ENCODE assay signal across 10 mouse cellular contexts in the genomic region with DNA sequence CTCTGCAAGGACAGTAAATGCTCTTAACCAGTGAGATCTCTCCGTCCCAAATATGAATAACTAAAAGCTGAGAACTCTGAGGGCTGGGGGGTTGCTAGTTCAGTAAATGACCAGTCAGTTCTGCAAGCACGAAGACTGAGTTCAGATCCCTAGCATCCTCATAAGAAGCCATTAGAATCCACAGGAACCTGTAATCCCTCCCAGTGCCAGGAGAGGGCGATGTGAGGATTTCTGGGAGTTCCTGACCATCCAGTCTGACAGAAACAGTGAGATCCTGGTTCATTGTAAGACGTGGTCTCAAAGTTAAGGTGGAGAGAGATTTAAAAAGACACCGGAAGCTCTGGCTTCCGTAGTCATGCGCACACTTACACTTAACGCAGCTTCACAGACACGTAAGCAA.
DNase-seq lines count a peak whose midpoint lies in the region; ATAC-seq and TF ChIP-seq lines count a peak whose summit lies in the region.
"Had no signal": no experiment of that assay in that cellular context is flagged by ENCODE, and none has a peak within 500 bp of the region (broad histone marks: within the 10 kb centered on the region; RNA-seq: fewer than 3 reads in every experiment).

No protein-coding gene starts in this region.

- TF ChIP-seq CTCF in liver, adult 2 months (IDR thresholded peaks at IDR 0.05; ENCODE audit: low read depth, low read length), result peak; percentile 1; the same call in 1 of the 2 replicates

- no peak overlapping the region for H3K9ac ChIP-seq in forebrain, embryonic 14.5 days (ENCODE audit: low read length)
- no peak overlapping the region for H3K9ac ChIP-seq in liver, adult 2 months (ENCODE audit: low read depth, low read length)
- H3K9ac ChIP-seq: embryonic facial prominence, embryonic 13.5 days; limb, embryonic 12.5 days had no signal

- H3K4me1 ChIP-seq in forebrain, embryonic 10.5 days, result no peaks in the 10 kb centered on the region
- H3K4me1 ChIP-seq in forebrain, embryonic 14.5 days (ENCODE audit: control insufficient read depth, insufficient read depth, low read length), result no peaks in the 10 kb centered on the region
- H3K4me1 ChIP-seq in liver, adult 2 months (ENCODE audit: control insufficient read depth, insufficient read depth, low read length), result no peaks in the 10 kb centered on the region
- H3K4me1 ChIP-seq: limb, embryonic 12.5 days had no signal

- no peaks in the 10 kb centered on the region for H3K27me3 ChIP-seq in forebrain, embryonic 10.5 days (ENCODE audit: poor library complexity, severe bottlenecking)
- H3K27me3 ChIP-seq in forebrain, embryonic 14.5 days (replicated peaks; ENCODE audit: control insufficient read depth, insufficient read depth, low read length), result no peaks in the 10 kb centered on the region
- H3K27me3 ChIP-seq in liver, adult 2 months (ENCODE audit: control insufficient read depth, insufficient read depth, low read length), result no peaks in the 10 kb centered on the region
- H3K27me3 ChIP-seq: embryonic facial prominence, embryonic 13.5 days; limb, embryonic 12.5 days had no signal

- H3K36me3 ChIP-seq in forebrain, embryonic 10.5 days (replicated peaks), result no peaks in the 10 kb centered on the region
- no peaks in the 10 kb centered on the region for H3K36me3 ChIP-seq in forebrain, embryonic 14.5 days (ENCODE audit: control insufficient read depth, insufficient read depth, low read length)
- H3K36me3 ChIP-seq in liver, adult 2 months (ENCODE audit: control insufficient read depth, insufficient read depth, low read length), result no peaks in the 10 kb centered on the region
- H3K36me3 ChIP-seq: embryonic facial prominence, embryonic 13.5 days; limb, embryonic 12.5 days had no signal

- H3K9me3 ChIP-seq in forebrain, embryonic 10.5 days, result no peaks in the 10 kb centered on the region
- H3K9me3 ChIP-seq in forebrain, embryonic 14.5 days (replicated peaks; ENCODE audit: control insufficient read depth, low read length), result no peaks in the 10 kb centered on the region
- H3K9me3 ChIP-seq: embryonic facial prominence, embryonic 13.5 days; limb, embryonic 12.5 days had no signal

- no peak overlapping the region for H3K27ac ChIP-seq in forebrain, embryonic 10.5 days
- H3K27ac ChIP-seq in forebrain, embryonic 14.5 days (ENCODE audit: low read depth, low read length), result no peak overlapping the region
- H3K27ac ChIP-seq in liver, adult 2 months (replicated peaks; ENCODE audit: insufficient read depth, low read depth, low read length), result no peak overlapping the region
- H3K27ac ChIP-seq: embryonic facial prominence, embryonic 13.5 days; limb, embryonic 12.5 days had no signal

- no peak for ATAC-seq in forebrain, embryonic 14.5 days
- ATAC-seq in megakaryocyte progenitor cell, adult 5-6 weeks (replicated peaks; ENCODE audit: poor library complexity), result peak; percentile 42; the same call in 1 of the 2 replicates

- DNase-seq in forebrain, embryonic 10.5 days (ENCODE audit: extremely low spot score, low spot score), result peak; percentile 25
- no peak for DNase-seq in forebrain, embryonic 14.5 days (ENCODE audit: low spot score)
- DNase-seq in liver, adult 2 months (ENCODE audit: extremely low read depth, low read depth, low spot score), result peak; percentile 7
- no peak for DNase-seq in liver
- peak; percentile 57 for DNase-seq in adrenal gland, postnatal 25 days
- no peak for DNase-seq in Muller cell, postnatal 12 days (ENCODE audit: inconsistent ontology term)
- no peak for DNase-seq in cerebellum, adult 9-11 months

- no peak overlapping the region for H3K4me3 ChIP-seq in forebrain, embryonic 10.5 days
- H3K4me3 ChIP-seq in forebrain, embryonic 14.5 days (ENCODE audit: low read depth, low read length), result no peak overlapping the region
- H3K4me3 ChIP-seq in liver, adult 2 months (ENCODE audit: insufficient read depth, low read depth, low read length), result no peak overlapping the region
- H3K4me3 ChIP-seq: embryonic facial prominence, embryonic 13.5 days; limb, embryonic 12.5 days had no signal

- no peak for TF ChIP-seq POLR2A in liver, adult 2 months (IDR thresholded peaks at IDR 0.05; ENCODE audit: extremely low read depth, insufficient read depth, low read length)

- no peak overlapping the region for H3K4me2 ChIP-seq in forebrain, embryonic 14.5 days (ENCODE audit: low read length)
- H3K4me2 ChIP-seq: embryonic facial prominence, embryonic 13.5 days; limb, embryonic 12.5 days had no signal

- H3K79me2 ChIP-seq in liver, adult 2 months (ENCODE audit: control insufficient read depth, insufficient read depth, low read length), result no peaks in the 10 kb centered on the region

- WGBS in forebrain, embryonic 10.5 days, result 81% methylated on average over 9 of the region's 9 CpGs
- 79% methylated on average over 9 of the region's 9 CpGs for WGBS in forebrain, embryonic 14.5 days
- WGBS in liver, adult 2 months, result 88% methylated on average over 9 of the region's 9 CpGs

Comparison
In these comparisons a context has a peak if more than half of its experiments do, and no peak if none do; other contexts are left out.
1. DNase-seq: peak in forebrain, embryonic 10.5 days (single experiment), liver, adult 2 months (single experiment) and adrenal gland, postnatal 25 days (single experiment); none in forebrain, embryonic 14.5 days (single experiment), liver (single experiment), Muller cell, postnatal 12 days (single experiment) and cerebellum, adult 9-11 months (single experiment).